Comparison of ENCODE assay signal across 14 mouse cellular contexts in the genomic region with DNA sequence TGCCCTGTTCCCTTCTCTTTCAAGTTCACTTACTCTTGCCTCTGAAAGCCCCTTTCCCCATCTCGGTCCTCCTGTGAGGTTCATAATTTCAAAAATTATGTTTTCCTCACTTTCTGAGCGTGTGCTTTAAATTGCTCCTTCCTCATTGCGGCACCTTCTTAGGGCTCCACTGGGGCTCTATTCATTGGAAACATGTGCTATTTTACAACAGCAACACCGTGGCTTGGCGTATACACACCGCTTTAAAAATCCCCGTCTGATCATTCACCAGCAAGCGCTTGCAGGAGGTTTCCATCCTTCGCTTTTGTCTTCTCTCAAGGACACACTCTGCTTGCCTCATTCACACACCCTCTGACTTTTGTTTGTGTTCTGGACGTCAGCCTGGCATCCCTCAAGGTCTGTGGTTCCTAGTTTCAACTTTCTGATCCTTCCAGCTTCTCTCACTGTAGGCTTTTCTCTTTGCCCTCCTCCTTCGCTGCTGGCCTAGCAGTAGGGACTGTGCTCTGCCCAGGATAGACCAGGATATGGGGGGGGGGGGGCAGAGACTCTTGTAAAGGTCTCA.
"Had no signal": no experiment of that assay in that cellular context is flagged by ENCODE, and none has a peak within 500 bp of the region (broad histone marks: within the 10 kb centered on the region; RNA-seq: fewer than 3 reads in every experiment).

No protein-coding gene starts in this region.

- H3K4me2 ChIP-seq: liver, embryonic 13.5 days; lung, embryonic 15.5 days; midbrain, embryonic 12.5 days had no signal

- DNase-seq: kidney, adult 11 months; kidney, adult 9 months; kidney, postnatal 36 days; liver; liver, embryonic 13.5 days; liver, postnatal 0 days; right cerebral cortex, adult 18-20 months; right cerebral cortex, postnatal 25 days; thymus, postnatal 4 days had no signal

- H3K9ac ChIP-seq: liver, embryonic 13.5 days; liver, postnatal 0 days; lung, embryonic 15.5 days; midbrain, embryonic 12.5 days had no signal

- ATAC-seq: liver, postnatal 0 days had no signal

- H3K9me3 ChIP-seq: liver, embryonic 13.5 days; lung, embryonic 15.5 days; midbrain, embryonic 12.5 days had no signal

- H3K4me1 ChIP-seq: liver, embryonic 13.5 days; lung, embryonic 15.5 days; midbrain, embryonic 12.5 days had no signal

- H3K27ac ChIP-seq: kidney, postnatal 0 days; layer of hippocampus, adult 2 months; liver, embryonic 13.5 days; lung, embryonic 15.5 days; midbrain, embryonic 12.5 days; stomach, postnatal 0 days had no signal

- H3K4me3 ChIP-seq: layer of hippocampus, adult 2 months; liver, embryonic 13.5 days; lung, embryonic 15.5 days; midbrain, embryonic 12.5 days had no signal

- H3K27me3 ChIP-seq: liver, embryonic 13.5 days; lung, embryonic 15.5 days; midbrain, embryonic 12.5 days had no signal

- H3K36me3 ChIP-seq: liver, embryonic 13.5 days; lung, embryonic 15.5 days; midbrain, embryonic 12.5 days had no signal
